Mouse (Mus musculus) G1E-ER4 (cell line): ENCODE results near the gene Laptm5. TPM values are rescaled to one million over a fixed set of nuclear protein-coding genes. Genes with fewer than 3 reads are reported as not detected.

ENCODE experiments used
- GATA1 ChIP-seq: IDR thresholded peaks from one replicate; pipeline ENCODE4 v1.8.0; 2012; ENCODE audit warnings: low read length, inconsistent platforms
- polyA plus RNA-seq: library from polyadenylated mRNA; stranded (reverse); fragments of >175 nt; gene quantifications from 2 replicates; pipeline ENCODE4 v1.2.3, GENCODE M21; 2012

The Laptm5 gene
- polyA plus RNA-seq, 1 experiment: 193 TPM

DNA sequence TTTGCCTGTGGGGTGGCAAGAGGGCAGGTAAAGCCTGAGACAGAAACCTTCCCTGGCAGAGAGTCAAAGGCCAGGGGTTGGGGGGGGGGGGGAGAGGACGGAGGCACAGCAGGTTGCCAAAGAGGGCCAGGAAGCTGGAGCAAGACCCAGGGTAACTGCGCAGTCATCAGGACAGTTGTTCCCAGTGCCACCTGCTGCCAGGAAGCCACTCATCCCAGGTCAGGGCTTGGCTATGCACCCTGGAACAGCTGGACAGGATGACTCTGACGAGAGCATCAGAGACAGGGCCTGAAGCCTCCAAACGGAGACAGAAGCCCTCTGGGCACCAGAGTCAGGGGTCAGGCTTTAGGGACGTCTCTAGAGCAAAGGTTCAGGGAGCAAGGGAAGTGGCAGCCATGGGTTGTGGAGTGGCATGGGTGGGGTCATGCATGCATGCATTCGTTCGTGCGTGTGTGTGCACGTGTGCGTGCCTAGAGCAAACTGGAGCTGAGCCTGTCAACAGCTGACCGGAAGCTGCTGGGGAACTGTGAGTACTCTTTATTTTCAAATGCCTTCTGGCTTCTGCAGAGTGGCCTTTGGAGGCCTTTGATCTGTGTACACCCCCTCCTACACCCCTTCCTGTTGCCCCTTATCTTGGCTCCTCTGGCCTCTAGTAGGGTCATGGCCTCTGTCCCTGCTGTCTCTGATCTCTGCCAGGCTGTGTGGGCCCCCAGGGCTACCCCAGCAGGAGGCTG lies 23.0 kb upstream of the Laptm5 start:
- TF ChIP-seq GATA1: no peak

DNA sequence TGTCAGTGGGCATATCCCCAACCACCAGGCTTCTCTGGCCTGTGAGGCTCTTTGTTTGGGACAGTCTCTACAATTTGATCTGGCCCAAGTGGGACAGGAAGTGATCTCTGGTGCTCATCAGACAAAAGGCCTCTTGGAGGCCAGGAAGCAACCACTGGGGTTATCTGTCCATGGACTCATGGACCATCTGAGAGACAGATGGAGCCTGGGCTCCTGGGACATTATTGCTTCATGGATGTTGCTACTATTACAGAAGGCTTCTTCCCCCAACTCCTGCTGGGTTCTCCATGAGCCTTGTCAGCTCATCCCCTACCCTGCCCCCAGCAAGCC lies 22.4 kb upstream of the Laptm5 start:
- no peak for TF ChIP-seq GATA1

DNA sequence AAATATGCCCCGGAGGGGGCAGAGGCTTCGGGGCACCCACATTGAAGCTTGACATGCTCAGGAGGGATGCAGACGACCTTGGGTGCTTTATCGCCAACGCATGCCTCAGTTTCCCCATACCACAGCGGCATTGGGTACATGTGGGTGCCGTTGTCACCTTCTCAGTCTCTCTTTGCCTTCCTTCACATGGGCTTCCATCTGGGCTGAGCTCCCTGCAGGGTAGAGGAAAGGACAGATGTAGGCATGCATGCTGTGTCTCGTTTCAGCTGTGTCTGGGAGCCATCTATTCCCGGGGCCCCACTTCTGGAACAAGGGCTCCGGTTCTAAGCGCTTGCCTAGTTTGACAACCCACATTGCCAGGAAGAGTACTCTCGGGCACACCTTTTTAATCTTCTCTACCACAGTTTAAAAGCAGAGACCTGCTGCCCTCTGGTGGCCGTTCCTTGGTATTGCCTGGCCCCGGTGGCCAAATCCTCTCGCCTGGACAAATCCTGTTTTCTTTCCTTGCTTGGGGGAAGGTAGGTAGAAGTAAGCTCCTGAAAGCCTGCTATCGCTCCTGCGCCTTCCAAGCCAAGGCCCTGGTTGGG lies 20.8 kb upstream of the Laptm5 start:
- TF ChIP-seq GATA1: no peak

DNA sequence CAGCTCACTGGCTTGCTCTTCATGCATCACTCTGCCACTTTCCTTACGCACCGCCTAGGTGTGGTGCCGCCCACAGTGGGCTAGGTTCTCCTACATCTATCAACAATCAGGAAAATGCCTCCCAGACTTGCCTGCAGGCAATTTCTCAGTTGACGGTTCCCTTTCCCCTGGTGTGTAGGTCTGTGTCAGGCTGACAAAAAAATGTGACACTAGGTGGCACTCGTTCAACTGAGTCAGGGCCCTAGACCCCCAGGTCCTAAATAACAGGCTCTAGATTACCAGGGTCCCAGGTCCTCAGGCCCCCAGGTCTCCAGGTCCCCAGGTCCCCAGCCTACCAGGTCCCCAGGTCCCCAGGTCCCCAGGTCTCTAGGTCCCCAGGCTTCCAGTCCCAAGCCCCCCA lies 19.2 kb upstream of the Laptm5 start:
- TF ChIP-seq GATA1: no peak

DNA sequence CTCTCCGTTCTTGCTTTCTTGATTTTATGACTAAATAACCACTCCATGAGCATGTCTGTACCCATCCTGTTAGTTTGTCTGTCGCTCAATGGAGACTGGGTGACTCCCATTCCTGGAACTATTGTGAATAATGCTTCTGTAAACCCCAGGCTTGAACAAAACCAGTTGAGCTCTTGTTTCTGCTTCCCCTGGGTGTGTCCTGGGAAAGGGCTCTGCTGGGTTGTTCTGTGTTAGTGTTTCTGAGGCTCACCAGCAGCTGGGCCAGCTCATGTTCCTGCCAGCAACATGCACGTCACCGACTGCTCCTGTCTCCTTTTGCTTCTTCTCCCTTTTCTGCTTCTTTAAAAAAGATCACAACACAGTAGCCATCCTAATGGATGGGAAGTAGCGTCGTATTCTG lies 17.2 kb upstream of the Laptm5 start:
- no peak for TF ChIP-seq GATA1

DNA sequence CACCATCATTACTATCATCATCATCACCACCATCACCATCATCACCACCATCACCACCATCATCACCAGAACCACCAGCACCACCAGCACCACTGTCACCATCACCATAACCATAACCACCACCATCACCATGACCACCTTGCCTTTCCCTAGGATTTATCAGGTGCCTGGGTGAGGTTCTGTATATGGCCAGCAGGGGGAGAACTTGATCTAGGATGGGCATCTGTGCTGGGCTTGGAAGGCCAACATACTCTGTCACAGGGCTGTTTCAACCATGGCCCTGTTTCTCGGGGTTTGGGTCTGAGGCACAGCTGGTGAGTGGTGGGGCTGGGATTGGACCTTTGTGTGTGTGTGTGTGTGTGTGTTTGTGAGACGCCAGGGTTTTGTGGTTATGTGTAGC lies 16.6 kb upstream of the Laptm5 start:
- no peak for TF ChIP-seq GATA1

DNA sequence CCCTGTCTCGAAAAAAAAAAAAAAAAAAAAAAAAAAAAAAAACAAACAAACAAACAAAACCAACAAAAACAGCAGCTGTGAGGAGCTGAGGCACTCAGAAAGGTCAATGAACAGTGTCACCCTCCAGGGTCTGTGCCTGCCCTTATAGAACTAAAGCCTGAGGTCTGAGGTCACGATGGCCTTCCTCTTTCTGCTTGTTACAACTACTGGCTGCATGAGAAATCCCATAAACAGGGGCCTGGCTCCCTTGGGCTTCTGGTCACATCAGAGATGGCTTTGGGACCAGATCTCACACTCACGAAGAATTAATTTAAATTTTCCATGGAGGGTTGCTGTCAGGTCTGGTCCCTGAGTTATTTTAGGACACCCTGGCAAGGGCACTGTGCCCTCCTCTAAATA lies 13.5 kb upstream of the Laptm5 start:
- no peak for TF ChIP-seq GATA1

DNA sequence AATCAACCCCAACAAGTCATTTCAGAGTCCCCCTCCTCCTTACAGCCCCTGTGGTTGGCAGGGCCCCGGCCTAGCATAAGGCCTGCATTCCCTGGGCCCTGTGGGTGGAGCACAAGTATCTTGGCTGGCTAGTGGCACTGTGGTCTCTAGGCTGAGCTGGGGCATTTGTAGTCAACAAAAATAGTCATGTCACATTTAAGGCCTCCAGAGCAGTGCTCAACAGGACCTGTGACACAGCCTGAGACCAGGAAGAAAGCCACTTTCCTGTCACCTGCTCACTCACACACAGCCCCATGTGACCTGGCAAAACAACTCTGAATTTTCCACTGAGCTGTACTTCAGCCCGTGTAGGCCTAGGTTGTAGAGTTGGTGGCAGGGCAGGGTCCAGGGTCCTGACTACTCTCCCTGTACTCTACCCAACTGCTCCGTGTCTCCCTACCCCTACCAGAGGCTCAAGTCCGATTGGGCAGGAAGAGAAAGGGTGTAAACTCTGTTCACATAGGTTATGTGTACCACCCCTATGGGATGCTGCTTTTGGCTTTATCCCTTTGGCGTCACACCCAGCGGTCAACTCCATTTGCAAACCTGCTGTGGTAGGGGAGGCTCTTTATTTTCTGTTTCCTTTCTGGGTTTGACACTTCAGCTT lies 13.0 kb upstream of the Laptm5 start:
- TF ChIP-seq GATA1: no peak

DNA sequence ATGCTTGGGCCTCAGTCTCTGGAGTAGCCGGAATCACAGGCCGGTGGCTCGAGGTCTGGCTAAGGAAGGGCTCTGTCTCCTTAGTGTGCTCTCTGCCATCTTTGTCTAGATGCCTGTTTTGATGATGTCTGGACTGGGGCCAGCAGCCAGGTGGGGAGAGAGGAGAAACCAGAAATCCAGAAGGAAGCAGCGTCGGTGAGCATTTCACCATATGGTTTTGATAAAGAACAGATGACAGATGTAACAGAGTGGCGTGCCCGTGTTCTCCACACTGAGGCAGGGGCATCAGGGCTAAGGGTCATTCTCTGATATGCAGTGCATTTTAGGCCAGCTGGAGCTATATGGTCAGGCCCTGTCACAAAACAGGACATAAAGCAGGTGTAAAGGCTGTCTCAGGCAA lies 12.2 kb upstream of the Laptm5 start:
- no peak for TF ChIP-seq GATA1

DNA sequence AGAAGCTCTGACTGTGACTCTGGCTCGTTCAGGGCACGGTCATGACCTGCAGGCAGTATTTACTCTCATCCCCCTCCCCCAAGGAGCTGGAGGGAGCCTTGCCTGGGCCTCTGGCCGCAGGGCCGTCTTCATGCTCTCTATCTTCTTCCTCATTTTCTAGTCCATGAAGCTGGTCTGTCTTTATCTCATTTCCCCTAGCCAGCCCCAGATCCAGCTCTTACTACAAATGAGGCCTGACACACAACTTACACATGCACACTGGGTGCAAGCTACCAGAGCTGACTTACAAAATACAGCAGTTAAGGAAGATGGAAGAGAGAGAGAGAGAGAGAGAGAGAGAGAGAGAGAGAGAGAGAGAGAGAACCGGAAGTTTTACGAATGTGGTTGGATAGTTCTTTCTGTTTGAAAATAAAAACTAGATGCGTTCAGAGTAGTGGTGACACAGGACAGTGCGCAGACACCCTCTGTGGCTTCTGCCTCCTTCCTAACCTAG lies 10.6 kb upstream of the Laptm5 start:
- no peak for TF ChIP-seq GATA1

DNA sequence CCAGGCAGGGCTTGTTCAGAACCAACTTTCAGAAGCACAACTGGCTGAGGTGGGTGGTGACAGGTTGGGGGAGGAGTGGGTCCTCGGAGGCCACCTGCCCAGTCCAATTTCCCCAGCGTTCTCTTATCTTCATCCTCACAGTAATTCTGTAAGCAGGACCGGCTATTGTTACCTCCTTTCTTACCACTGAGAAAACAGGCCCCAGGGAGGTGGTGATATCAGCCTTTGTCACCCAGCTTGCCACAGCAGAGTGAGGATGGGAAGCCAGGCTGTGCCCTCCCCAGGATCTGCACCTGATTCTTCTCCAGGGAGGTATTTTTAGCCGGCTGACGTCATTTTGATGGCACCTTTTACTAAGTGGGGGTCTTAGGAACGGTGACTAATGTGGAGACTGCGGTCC lies 7.9 kb upstream of the Laptm5 start:
- no peak for TF ChIP-seq GATA1

DNA sequence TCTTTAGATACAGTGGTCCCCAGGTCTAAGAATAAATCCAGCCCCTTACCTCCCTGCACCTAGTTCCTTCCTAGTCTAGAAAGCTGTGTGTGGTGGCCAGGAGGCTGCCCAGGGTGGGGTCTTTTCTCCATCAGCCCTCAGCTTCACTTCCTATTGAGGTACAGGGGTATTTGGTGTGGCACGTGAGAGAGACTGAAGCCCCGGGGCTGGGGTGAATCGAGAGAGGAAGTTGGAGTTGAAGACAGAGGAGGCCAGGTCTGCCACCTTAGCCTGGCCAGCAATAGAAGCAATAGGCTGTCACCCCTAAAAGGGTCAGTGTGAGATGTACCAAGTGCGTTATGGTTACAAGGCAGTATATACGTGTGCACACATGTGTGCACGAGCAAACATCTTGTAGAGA lies 7.0 kb upstream of the Laptm5 start:
- TF ChIP-seq GATA1: no peak

DNA sequence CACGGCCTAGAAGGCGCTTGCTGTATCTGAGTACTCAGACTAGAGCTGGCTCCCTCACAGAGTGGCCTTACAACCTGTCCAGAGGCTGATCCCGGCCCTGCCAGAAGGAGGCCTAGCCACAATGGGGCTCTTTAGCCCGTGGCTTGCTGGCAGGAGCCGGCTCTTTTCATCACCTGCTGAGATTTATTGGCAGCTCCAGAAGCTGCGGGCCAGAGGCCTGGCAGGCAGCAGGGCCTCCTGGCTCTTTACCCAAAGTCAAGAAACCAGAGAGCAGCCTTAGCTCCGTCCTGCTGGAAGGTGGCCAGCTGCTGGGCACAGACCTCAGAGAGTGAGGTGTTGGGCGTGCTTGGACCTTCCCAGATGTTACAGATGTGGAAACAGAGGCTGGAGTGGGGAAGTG lies 6.6 kb upstream of the Laptm5 start:
- no peak for TF ChIP-seq GATA1

DNA sequence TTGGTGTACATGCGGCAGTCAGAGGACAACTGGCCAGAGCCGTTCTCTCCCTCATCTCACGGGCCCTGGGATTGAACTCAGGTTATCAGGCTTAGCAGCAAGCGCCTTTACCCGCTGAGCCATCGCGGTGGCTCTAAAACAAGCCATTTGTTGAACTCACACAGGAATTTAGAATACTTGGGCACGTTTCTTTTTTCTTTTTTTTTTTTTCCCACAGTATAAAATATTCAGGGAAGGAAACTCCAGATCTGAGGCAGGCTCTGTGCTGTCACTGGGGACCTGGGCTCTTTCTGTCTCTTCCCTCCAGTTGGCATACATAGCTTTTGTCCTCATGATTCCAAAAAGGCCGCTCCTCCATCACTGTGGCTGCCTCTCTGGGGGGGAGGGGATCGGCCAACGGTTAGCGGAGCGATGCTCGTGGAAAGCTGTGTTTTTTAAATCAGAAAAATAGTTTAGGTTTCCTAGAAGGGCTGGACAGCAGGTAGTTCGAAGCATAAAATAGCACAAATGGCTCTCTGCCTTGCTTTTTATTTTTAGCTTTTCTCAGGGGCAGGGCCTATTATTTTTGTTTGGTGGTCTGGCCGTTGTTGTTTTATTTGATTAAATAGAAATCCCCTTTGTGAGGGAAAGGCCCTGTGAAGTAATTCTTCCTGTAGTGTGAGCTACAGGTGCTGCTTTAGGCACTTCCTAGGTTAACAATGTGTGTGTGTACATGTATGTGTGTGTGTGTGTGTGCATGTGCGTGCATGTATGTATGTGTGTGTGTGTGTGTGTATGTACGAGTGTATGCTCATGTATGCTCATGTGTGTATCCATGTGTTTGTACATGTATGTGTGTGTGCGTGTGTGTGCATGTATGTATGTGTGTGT lies 5.5 kb upstream of the Laptm5 start:
- no peak for TF ChIP-seq GATA1

DNA sequence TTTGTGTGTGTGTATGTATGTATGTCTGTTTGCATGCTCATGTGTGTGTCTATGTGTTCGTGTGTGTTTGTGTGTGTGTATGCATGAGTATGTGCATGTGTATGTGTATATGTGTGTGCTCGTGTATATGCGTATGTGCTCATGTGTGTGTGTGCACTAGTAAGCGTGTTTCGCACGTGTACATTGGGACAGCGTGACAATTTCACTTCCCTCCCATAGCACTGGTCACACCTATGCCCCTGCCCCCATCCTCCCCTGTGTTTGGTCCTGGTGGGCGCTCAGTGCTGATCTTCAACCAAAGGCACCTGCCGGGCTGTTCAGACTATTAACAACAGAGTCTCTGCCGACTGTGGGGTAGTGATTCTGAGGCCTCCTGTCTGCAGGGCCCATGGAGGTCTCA lies 4.8 kb upstream of the Laptm5 start:
- no peak for TF ChIP-seq GATA1
